Mouse (Mus musculus) urinary bladder, adult 2 months (tissue): ENCODE measurements around the gene Nr2f2. TPM values are rescaled to one million over a fixed set of nuclear protein-coding genes. Genes with fewer than 3 reads are reported as not detected.
A peak's percentile ranks its signal among the peaks of the same experiment; 100 is the strongest.

Experiments
- DNase-seq: peaks from one replicate; pipeline ENCODE4 v3.0.0; 2022; ENCODE audit warnings: low spot score
- polyA plus RNA-seq: library from polyadenylated mRNA; depleted of rRNA; stranded (reverse); fragments of >200 nt; gene quantifications from 2 replicates; pipeline ENCODE4 v1.2.3, GENCODE M21; 2012

Nr2f2 gene
- polyA plus RNA-seq, 1 experiment: 118 TPM

DNA sequence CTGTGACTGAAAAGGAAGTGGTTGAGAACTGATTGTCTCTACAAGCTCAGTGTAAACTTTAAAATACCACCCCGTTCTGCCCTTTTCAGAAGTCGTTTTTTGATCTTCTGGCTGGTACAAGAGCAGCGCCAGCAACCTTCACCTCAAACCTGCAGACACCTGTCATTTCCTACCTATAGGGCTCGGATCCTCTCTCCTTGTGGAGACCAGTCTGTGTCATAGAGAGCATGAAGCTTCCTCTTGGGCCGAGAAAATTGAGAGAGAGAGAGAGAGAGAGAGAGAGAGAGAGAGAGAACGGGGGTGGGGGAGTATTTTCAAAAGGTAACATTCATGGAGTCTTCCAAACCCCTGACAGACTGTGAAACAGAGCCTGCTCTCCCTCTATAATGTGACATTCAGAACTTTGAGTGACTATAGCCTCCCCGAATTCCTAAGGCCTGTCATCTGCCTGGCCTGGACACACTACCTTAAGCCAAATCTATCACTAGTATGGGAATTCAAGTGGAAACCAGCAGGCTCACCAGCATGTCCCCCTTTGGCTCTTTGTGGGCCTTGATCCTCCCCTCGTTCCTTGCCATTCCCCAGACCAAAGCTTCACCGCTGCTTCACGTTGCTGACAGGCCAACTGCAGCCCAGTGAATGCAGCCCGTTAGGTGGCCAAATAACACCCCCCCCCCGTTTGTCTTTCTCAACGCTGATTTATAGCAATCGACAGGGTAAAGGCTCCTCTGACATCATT is 33.4 kb downstream of the Nr2f2 start:
- no peak for DNase-seq

DNA sequence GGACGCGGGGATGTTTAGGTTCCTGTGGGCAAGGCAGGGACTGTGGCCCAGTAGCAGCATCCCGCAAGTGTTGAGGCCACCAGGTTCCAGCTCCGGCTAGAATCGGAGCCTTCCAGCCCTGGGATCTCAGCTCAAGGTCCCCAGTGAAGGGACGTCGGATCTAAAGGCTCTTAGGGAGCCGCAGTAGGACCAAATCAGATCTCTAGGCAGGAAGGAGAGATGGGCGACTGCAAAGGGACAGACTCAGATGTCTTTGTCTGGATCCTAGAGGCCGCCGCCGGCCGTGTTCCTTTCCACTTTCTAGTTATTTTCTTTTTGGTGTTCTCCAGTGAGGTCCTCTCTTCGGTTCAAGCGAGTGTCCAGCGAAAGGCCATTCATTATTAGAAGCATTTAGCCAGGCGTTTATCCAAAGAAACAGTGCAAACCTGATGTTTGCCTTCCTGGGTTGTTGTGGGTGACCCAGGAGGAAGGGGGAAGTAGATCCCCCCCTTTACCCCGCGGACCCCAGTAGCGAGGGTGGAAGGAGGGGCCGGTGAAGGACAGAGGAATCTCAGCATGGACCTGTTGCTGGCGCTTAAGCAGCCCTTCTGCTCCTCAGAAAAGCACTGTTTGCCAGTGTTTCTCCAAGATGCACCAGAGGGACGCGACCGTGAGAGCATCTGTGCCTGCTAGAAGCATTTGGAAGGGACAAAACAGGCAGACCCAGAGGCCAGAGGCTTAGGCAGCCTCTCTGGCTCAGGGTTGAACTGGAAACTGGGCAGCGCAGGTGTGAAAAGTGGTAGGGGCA is 34.3 kb downstream of the Nr2f2 start:
- no peak for DNase-seq

DNA sequence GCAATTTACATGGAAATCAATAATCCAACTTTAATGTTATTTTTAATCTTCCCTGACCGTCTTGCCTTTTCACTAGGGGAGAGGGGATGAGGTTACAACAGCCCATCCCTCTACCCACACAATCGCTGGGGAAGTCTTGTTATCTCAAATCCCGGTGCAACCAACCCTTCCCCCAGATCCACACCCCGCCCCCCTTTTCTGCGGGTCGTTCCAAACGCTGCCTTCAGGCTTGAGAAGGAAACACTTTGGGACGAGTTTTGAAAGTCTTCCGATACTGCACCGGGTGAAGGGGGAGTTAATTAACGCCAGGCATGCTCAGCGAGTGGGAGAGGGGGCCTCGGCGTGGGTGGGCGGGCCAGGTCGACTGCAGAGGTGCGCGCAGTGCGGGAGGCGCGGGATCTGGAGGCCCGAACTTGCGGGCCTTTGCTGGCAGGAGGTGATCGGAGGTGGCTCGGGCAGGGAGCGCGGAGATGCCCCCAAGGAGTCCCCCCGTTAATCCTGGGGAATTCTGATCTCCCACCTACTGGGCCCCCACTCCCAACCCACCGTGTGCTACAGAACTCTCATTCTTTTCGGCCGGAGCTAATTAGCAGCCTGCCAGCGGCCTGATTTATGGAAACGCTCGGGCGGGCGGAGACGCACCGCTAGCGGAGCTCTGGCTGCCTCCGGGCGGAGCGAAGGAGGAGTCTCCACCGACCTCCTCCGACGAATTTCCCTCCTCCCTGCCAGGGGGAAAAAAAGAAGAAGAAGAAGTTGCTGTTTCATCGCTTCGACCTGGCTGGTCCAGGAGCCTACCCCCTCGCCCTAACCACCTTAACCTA is 35.1 kb downstream of the Nr2f2 start:
- DNase-seq: peak; percentile 69

DNA sequence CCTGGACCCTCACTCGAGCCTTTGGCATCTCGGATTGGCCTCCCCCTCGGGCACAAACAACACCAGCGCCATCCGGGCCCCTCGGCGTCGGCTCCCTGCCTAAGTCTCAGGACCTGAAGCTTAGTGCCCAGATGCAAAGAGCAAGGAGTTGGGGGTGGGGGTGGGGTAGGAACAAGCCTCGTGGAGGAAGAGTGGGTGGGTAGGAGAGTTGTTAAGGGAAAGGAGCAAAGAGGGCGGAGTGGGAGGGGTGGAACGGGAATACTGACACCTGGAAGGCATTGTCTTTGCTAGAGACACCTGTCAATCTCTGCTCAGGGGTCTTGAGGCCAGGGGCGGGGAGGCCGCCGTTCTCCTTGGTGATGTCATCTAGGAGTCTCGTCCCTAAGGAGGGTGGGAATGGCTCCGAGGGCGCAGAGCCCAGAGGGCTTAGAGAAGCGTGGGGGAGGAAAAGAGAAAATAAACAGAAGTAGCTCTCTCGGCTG is 35.7 kb downstream of the Nr2f2 start:
- no peak for DNase-seq

DNA sequence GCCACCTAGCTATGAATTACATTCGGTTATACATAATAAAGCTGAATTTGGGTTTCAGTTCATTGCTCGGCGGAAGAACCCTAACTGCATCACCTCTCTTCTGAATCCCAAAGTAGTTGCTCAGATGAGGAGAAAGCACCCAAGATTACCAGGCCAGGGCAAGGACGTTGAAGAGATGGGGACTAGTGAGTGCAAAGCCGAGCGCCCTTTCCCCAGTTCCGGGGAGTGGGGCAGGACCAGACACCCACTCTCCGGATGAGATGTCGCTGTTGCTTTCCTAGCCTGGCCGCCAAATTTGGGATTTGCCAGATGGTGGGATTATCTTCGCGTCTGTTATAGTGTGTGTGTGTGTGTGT is 36.4 kb downstream of the Nr2f2 start:
- DNase-seq: no peak

DNA sequence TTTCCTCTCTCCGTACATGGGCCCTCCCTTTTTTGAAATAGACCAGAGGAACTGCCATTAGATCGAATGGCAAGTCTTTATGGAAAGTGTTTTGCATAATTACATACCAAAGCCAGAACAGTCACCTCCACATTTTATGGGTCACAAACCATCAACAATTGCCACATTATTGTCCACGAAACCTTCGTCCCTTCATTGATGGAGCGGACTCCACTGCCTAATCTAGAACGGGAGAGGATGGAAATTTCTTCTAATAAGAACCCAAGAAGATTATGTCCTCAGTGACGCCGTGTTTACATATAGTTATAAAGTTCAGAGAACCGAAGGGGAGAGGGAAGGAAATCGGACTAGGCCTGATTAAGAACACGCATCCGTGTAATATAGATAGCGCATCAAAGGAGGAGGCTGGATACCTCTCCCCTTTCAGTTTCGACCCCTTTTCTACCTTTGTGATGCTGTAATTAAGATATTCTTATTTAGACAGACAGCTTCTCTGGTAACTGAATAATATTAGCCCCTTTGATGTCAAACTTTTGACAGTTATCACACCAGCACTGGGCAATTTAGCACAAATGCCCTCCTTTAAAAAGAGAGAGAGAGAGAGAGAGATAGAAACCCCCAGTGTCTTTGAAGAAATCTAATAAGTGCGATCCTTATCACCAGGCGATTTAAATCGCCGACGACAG is 36.9 kb downstream of the Nr2f2 start:
- DNase-seq: no peak

DNA sequence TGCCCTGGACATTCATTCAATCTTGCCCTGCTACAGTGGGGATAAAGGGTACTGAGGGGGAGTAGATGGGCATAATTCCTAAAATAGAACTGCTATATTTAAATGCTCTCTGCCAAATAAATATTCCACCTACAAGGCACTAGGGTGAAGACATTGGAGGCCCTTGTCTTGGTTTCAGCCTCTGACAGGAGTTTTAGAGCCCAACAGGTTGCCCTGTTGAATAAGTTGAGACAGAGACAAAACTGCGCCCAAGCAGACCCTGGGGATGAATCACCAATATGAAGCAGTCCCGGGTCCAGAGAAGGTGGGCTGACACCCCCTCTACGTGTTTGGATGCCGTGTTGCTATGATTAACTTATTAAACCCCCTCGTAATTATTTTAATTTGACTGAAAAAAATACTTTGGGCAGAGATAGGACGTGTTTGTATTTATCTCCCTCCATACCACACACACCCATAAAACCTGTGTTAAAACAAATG is 37.5 kb downstream of the Nr2f2 start:
- no peak for DNase-seq

DNA sequence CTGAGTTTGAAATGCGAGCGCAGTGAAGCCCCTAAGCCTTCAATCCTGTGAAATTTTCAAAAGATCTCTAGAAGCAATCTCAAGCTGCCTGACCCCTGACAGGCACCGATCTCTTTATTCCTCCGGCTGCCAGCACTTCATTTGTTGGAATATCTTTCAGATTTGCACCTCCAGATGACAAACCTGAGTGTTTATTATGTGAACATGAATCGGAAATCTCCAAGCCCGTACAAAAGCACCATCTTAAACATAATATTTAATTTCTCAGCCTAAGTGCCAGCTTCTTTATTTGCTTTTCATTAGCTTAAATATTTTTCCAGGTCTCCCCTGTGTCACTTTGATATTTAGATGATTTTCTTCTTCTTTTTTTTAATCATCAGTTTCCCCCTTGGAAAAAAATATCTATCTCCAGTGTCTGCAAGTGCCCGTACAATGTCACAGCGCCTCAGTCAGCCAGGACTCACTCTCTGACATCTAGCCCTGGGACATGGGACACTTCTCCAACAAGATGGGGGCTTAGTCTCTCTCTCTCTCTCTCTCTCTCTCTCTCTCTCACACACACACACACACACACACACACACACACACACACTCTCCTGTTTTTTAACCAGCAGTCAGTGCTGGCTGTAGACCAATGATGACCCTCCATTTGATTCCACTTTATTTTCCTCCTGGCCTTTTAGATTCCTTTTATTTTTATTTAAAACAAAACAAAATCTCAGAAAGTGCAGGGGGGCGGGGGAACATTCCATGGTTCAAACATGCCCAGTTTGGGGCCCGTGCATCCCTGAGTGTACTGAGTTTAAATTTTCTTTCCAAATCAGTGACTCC is 38.1 kb downstream of the Nr2f2 start:
- no peak for DNase-seq

DNA sequence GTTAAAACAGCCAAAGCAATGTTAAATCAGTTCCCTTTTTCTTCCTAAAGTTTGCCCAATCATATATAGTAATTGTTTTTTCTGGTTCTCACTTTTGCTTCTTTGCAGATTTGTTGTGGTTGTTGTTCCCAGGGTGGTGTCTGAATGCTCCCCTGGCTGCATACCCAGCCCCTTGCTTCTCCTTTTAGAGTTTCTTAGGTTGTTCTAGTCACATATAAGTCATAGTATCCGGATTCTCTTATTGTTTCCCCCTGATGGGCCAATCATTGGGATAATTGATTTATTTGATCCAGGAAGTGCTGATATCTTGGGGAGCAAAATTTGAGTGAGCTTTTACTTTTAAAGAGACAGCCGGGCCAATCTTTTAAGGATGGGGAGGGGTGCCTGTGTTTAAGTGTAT is 39.3 kb downstream of the Nr2f2 start:
- no peak for DNase-seq

DNA sequence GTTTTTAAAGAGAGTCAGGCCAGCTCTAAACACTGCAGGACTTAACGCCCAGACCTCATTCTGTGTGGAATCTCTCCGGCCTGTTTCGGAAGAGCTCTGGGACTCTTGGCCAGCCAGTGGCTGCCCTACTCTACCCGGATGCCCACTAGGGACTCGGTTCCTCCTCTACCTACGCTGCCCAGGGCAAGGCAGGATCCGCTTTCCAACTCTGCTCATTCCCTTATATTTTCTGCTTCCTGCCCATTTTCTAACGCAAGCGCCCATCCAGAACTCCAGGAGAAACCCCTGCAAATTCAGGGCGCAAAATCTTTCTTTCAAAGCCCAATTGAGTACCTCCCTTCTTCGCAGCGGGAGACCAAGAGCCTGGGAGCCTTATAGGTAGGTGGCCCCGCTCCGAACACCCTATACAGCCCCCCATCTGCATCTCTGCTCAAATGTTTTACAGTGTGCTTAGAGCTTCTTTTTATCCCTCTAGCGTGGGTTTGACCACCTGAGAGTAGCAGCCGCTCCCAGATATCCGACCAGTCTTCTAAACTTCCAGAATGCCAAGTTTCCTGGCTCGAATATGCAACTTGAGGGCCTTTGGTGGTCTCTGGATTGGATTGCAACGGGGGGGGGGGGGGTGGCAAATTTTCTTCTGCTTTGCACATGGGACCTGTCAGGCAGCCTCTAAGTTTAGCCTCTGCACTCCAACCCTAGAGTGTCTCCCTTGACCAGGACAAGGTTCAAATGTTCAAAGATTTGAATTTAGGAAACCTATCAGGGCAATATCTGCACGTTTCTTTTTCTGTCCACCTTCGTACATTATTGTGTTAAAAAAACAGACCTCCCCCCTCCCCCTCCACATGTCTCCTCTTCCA is 40.1 kb downstream of the Nr2f2 start:
- DNase-seq: no peak

DNA sequence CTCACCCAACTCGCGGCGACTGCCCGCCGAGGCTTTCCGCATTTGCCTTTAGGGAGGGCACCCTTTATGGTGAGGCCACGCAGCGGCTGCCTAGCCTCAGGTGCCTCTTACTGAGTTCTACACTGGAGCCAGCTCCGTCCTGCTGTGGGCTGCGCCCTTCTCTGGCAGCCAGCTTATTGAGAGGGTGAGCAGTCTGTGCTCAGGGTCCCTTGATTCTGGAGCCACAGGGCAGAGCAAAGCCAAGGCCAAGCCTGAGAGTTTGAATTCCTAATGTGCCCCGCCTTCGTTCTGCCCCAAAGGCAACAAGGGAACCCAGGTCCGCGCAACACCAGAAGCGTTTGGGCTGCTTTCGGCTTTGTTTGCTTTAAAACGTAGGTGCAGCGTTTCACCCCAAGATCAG is 41.2 kb downstream of the Nr2f2 start:
- no peak for DNase-seq

DNA sequence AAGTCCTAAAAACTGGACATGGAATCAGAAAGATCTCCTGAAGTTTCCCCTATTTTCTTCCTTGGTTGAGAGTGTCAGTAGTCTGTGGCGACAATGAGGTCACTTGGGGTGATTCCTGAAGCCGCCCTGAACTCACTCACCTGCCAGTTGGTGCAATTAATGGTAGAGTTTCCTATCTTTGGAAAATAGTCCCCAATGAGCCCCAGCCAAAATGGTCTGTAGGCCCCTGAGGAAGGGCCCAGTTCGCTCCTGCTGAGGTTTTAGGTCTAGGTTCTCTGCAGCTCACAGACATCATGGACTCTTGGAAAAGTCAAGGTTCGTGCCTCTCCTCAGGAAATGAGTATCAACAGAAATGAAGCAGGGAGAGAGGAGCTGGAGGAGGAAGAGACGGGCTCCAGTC is 42.0 kb downstream of the Nr2f2 start:
- DNase-seq: no peak

DNA sequence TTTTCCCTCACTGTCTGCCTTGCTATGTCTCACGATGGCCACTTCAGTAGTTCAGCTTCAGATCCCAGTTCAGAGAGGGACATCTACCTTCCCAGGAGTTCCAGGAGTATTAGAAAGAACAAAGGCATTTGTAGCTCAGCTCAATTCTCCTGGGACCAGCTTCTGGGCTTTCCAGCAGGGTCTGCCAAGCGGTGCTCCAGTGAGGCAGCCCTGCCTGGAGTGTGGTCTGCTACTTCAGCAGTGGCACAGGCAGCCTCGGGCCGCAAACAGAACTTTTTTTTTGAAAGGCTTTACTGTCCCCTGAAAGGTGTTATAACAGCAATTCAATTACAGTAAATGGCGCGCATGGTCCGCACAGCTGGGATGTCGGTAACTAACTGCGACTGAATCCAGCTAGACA is 42.5 kb downstream of the Nr2f2 start:
- DNase-seq: no peak

DNA sequence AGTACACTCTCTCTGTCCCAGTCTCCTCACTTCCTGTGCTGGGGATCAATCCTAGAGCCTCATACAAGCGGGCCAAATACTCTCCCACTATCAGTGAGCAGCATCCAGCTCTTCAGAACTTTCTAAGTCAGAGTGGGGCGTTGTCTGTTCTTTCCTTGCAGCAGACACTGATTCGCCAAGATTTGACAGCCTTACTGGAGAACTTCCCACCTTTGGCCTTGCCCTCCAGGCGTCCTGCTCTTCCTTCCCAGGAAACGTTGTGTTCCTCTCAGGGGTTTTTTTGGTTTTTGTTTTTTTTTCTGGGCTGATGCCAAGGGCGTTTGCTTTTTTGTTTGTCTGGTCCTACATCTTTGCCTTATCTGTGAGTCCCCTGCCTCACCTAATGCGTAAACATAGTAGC is 60.8 kb downstream of the Nr2f2 start:
- no peak for DNase-seq

DNA sequence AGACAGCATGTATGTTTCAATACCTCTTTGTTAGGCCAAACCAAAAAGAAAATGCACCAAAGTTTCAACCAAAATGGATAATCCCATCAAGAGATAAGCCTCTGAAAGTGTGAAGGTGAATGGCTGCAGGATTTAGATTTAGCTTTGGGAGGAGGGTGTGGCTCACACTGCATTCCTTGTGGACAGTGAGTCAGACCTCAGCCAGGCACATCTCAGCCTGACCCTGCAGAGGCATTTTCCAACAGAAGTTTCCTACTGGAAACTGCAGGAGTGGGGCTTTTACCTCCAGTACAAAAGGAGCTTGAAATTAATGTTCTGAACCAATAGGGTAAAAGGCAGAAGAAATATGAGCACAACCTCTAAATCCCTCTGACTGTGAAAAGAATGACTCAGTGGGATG is 62.1 kb downstream of the Nr2f2 start:
- DNase-seq: no peak
